Mouse (Mus musculus): ENCODE data around the gene Rab6b. TPM values are rescaled to one million over a fixed set of nuclear protein-coding genes. Genes with fewer than 3 reads are reported as not detected.

Gene Rab6b
- under 1 TPM; 0.61 to 0.72 TPM for total RNA-seq (2021)
- long read RNA-seq, experiment 1, partial matches to known transcripts: 0 of 1 reads
- long read RNA-seq, experiment 1, other reads (novel, unspliced or antisense): 1 of 1 reads
- long read RNA-seq, experiment 2, full-length matches to known transcripts: 1 of 1 reads
- long read RNA-seq, experiment 2, partial matches to known transcripts: 0 of 1 reads
- long read RNA-seq, experiment 2, other reads (novel, unspliced or antisense): 0 of 1 reads

GRCm38 (mm10) chr9:103111621-103112470 lies at the start of gene Rab6b:
TSS of gene Rab6b (plus strand) at chr9:103111787.
- peak; percentile 26 for DNase-seq

GRCm38 (mm10) chr9:103063591-103063990 lies 48.0 kb upstream of the Rab6b start:
- DNase-seq: no peak

GRCm38 (mm10) chr9:103066845-103067244 lies 44.7 kb upstream of the Rab6b start:
- no peak for DNase-seq

GRCm38 (mm10) chr9:103067651-103068050 lies 43.9 kb upstream of the Rab6b start:
- DNase-seq: no peak

GRCm38 (mm10) chr9:103068769-103069168 lies 42.8 kb upstream of the Rab6b start:
- DNase-seq: no peak

GRCm38 (mm10) chr9:103071541-103072203 lies 39.9 kb upstream of the Rab6b start:
- no peak for DNase-seq

GRCm38 (mm10) chr9:103072204-103072599 lies 39.4 kb upstream of the Rab6b start:
- DNase-seq: no peak

GRCm38 (mm10) chr9:103072926-103073515 lies 38.6 kb upstream of the Rab6b start:
- DNase-seq: no peak

- peak; percentile 30 for DNase-seq
Observed at GRCm38 (mm10) chr9:103076836-103077531, 34.6 kb upstream of the Rab6b start.

- DNase-seq: no peak
Observed at GRCm38 (mm10) chr9:103078194-103078691, 33.3 kb upstream of the Rab6b start.

- no peak for DNase-seq
Observed at GRCm38 (mm10) chr9:103080211-103080610, 31.4 kb upstream of the Rab6b start.

GRCm38 (mm10) chr9:103082246-103082975 lies 29.2 kb upstream of the Rab6b start:
- no peak for DNase-seq

- no peak for DNase-seq
Observed at GRCm38 (mm10) chr9:103083405-103083804, 28.2 kb upstream of the Rab6b start.

GRCm38 (mm10) chr9:103086736-103087135 lies 24.9 kb upstream of the Rab6b start:
- no peak for DNase-seq

GRCm38 (mm10) chr9:103087301-103087700 lies 24.3 kb upstream of the Rab6b start:
- no peak for DNase-seq

- no peak for DNase-seq
Observed at GRCm38 (mm10) chr9:103088661-103089060, 22.9 kb upstream of the Rab6b start.

GRCm38 (mm10) chr9:103090116-103090875 lies 21.3 kb upstream of the Rab6b start:
- DNase-seq: peak; percentile 29

GRCm38 (mm10) chr9:103091039-103091883 lies 20.3 kb upstream of the Rab6b start:
- DNase-seq: no peak

- peak; percentile 68 for DNase-seq
Observed at GRCm38 (mm10) chr9:103092248-103092647, 19.3 kb upstream of the Rab6b start.
